Mouse (Mus musculus) midbrain, embryonic 11.5 days (tissue): ENCODE measurements at regions not wholly inside any gene's neighbourhood (a gene's known extent, or its start where the extent isn't known, plus 50 kb on each side); places are given as distances from the start of the nearest gene placed in this dataset.

Source experiments
- ATAC-seq: fragments of 200-750 bp; cut with Nextera tagmentation; 2 replicates; pipeline ENCODE4 v1.8.0; 2017; ENCODE audit warnings: moderate TSS enrichment, moderate library complexity; ENCODE audit not compliant: low FRiP score
- DNase-seq: peaks from one replicate; pipeline ENCODE4 v3.0.0; 2015; ENCODE audit warnings: low spot score; ENCODE audit errors: missing footprints
- H3K27ac ChIP-seq: fragments of 300-500 bp; sonication (generic); 2 replicates; pipeline ENCODE4 v1.5.1; 2014; ENCODE audit warnings: low read depth, low read length
- H3K27me3 ChIP-seq: fragments of 300-500 bp; sonication (generic); 2 replicates; pipeline ENCODE4 v1.6.1; 2014; ENCODE audit warnings: mild to moderate bottlenecking, low read length, moderate library complexity, mixed read lengths; ENCODE audit not compliant: control insufficient read depth, insufficient read depth
- H3K36me3 ChIP-seq: fragments of 300-500 bp; sonication (generic); 2 replicates; pipeline ENCODE4 v1.6.1; 2014; ENCODE audit warnings: mild to moderate bottlenecking, low read length, moderate library complexity, mixed read lengths; ENCODE audit not compliant: control insufficient read depth, insufficient read depth
- H3K4me1 ChIP-seq: fragments of 300-500 bp; sonication (generic); 2 replicates; pipeline ENCODE4 v1.6.1; 2014; ENCODE audit warnings: low read length; ENCODE audit not compliant: control insufficient read depth, insufficient read depth
- H3K4me2 ChIP-seq: fragments of 300-500 bp; sonication (generic); 2 replicates; pipeline ENCODE4 v1.6.1; 2014; ENCODE audit warnings: mild to moderate bottlenecking, moderate library complexity
- H3K4me3 ChIP-seq: fragments of 300-500 bp; sonication (generic); 2 replicates; pipeline ENCODE4 v1.5.1; 2014; ENCODE audit warnings: low read depth, low read length
- H3K9ac ChIP-seq: fragments of 300-500 bp; sonication (generic); 2 replicates; pipeline ENCODE4 v1.6.1; 2014; ENCODE audit warnings: low read length
- H3K9me3 ChIP-seq: fragments of 300-500 bp; sonication (generic); 2 replicates; pipeline ENCODE4 v1.6.1; 2016; ENCODE audit warnings: low read length; ENCODE audit not compliant: control insufficient read depth
- WGBS: fragments of 180-500 bp; shearing (Covaris S2); extraction: QIAGEN DNeasy Blood & Tissue Kit; methylation state at CpG from one replicate; pipeline ENCODE4 v1.1.7; 2014; 5-methylcytosine and 5-hydroxymethylcytosine counted together

- Histone ChIP-seq H3K4me1 (no peaks in the 10 kb centered on the region), H3K27me3 (no peaks in the 10 kb centered on the region), H3K9ac (no peak overlapping the region), H3K9me3 (no peaks in the 10 kb centered on the region), H3K4me3 (no peak overlapping the region), H3K36me3 (no peaks in the 10 kb centered on the region), H3K27ac (no peak overlapping the region), H3K4me2 (no peak overlapping the region)
- DNase-seq (no peak), ATAC-seq (no peak)
- WGBS, result 77% methylated on average over 2 of the region's 2 CpGs
These were observed 108.4 kb upstream of the Med13l start for GRCm38 (mm10) chr5:118452052-118452451.

DNA sequence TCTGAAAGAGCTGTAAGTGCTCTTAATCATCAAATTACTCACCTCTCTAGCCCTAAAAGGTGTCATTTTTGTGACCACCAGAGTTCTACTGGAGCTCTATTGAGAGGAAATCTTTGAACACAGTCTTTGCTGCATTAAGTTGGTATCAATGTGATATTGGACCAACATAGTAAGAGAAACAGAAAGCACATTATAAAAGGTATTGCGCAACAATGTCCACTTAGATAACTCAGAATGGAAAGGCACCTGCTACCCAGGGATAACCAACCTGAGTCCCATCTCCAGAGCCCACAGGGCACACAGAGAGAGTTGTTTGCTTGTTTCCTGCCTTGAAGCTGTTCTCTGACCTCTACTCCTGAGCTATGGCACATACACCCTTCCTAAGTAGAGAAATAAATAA, 106.4 kb upstream of the Med13l start:
- no peak for ATAC-seq

GRCm38 (mm10) chr5:118458727-118459390, 101.6 kb upstream of the Med13l start:
- peak overlapping the region; percentile 21 for H3K4me3 ChIP-seq
- peak overlapping the region; percentile 52 for H3K4me2 ChIP-seq
- no peaks in the 10 kb centered on the region for H3K36me3 ChIP-seq
- DNase-seq (peak; percentile 93), ATAC-seq (peak; percentile 78)
- 0 out of 2 replicates have a peak, but pooled peaks cover 3% of the 10 kb centered on the region for H3K27me3 ChIP-seq
- peak overlapping the region; percentile 44; the same call in 1 of the 2 replicates for H3K27ac ChIP-seq
- under 1% methylated on average over 16 of the region's 16 CpGs for WGBS
- no peaks in the 10 kb centered on the region for H3K9me3 ChIP-seq
- H3K4me1 ChIP-seq, result peaks cover 13% of the 10 kb centered on the region
- peak overlapping the region; percentile 42 for H3K9ac ChIP-seq

More for the DNA sequence above, 106.4 kb upstream of the Med13l start:
- 100% methylated on average over 1 of the region's 1 CpGs for WGBS
- peaks cover 5% of the 10 kb centered on the region for H3K4me1 ChIP-seq
- DNase-seq, result no peak
- H3K9me3 ChIP-seq, result no peaks in the 10 kb centered on the region
- no peaks in the 10 kb centered on the region for H3K36me3 ChIP-seq
- no peak overlapping the region for H3K4me2 ChIP-seq
- H3K27me3 ChIP-seq, result no peaks in the 10 kb centered on the region
- no peak overlapping the region for H3K27ac ChIP-seq
- no peak overlapping the region for H3K9ac ChIP-seq
- no peak overlapping the region for H3K4me3 ChIP-seq

DNA sequence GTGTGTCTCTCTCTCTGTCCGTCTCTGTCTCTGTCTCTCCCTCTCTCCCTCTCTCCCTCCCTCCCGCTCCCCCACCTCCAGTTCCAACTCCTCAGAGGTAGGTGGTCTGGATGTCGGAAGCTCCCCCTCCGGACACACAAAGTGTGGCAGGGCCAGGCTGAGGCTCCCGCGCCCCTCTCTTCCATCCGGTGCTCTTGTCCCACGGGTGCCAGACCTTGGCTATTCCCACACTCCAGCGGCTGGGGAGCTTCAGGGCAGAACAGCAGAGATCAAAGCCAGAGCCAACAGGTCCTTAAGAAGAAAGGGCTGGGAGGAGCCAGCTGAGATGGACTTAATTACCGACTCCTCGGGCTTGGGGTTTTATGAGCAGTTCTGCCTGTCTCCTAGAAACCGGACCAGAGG, 101.1 kb upstream of the Med13l start:
- Histone ChIP-seq H3K9me3 (no peaks in the 10 kb centered on the region), H3K9ac (peak overlapping the region; percentile 42), H3K4me2 (peak overlapping the region; percentile 52), H3K27me3 (0 out of 2 replicates have a peak, but pooled peaks cover 4% of the 10 kb centered on the region), H3K27ac (peak overlapping the region; percentile 44; the same call in 1 of the 2 replicates), H3K4me3 (peak overlapping the region; percentile 21), H3K36me3 (no peaks in the 10 kb centered on the region), H3K4me1 (peaks cover 13% of the 10 kb centered on the region)
- peak; percentile 74 for ATAC-seq
- DNase-seq, result peak; percentile 95
- WGBS, result under 1% methylated on average over 12 of the region's 12 CpGs

GRCm38 (mm10) chr5:118461967-118462366, 98.5 kb upstream of the Med13l start:
- Histone ChIP-seq H3K9ac (no peak overlapping the region), H3K27ac (no peak overlapping the region), H3K4me2 (no peak overlapping the region), H3K4me3 (no peak overlapping the region), H3K36me3 (no peaks in the 10 kb centered on the region), H3K9me3 (no peaks in the 10 kb centered on the region), H3K4me1 (peaks cover 34% of the 10 kb centered on the region), H3K27me3 (0 out of 2 replicates have a peak, but pooled peaks cover 4% of the 10 kb centered on the region)
- ATAC-seq (no peak), DNase-seq (no peak)
- WGBS, result 67% methylated on average over 4 of the region's 4 CpGs

- 4% methylated on average over 22 of the region's 22 CpGs for WGBS
- peak; percentile 81 for ATAC-seq
- peak overlapping the region; percentile 40 for H3K9ac ChIP-seq
- H3K4me1 ChIP-seq, result peaks cover 24% of the 10 kb centered on the region
- H3K27me3 ChIP-seq, result 0 out of 2 replicates have a peak, but pooled peaks cover 4% of the 10 kb centered on the region
- no peaks in the 10 kb centered on the region for H3K36me3 ChIP-seq
- H3K27ac ChIP-seq, result no peak overlapping the region
- H3K4me3 ChIP-seq, result peak overlapping the region; percentile 17
- H3K9me3 ChIP-seq, result no peaks in the 10 kb centered on the region
- peak; percentile 97 for DNase-seq
- H3K4me2 ChIP-seq, result peak overlapping the region; percentile 47
These were observed 95.3 kb upstream of the Med13l start for GRCm38 (mm10) chr5:118464931-118465801.

DNA sequence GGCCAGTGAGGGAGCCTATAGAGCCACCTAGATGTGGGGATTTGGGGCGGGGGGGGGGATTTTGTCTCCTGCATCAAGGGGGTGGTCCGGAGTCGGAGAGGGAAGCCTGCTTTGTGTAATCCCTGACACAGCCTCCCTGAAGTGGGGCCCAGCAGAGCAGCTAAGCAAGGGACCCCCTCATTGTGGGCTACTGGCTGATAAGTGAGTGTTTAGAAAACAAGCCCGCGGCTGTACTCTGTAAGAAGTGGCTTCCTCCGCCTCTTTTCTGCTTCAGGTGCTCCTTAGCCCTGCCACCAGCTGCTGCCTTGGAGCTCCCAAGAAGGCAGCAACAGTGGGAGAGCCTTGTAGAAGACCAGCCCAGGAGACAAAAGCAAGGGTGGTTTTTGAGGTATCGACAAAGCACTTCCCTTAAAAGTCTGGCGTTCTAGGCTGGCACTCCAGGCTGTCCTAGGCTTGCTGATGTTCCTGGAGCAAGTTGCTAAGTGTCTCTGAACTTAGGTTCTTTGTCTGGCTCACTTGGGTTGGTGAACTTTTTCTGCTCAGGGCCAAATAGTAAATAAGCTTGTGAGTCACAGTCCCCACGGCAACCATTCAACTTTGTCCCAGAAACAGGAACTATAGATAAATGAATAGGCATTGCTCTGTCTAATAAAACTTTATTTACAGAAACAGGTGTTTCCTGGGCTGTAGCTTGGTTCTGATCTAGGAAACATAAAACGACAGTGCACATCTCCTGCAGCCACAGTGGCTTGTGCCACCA, 94.3 kb upstream of the Med13l start:
- H3K9me3 ChIP-seq, result no peaks in the 10 kb centered on the region
- ATAC-seq (peak; percentile 36), DNase-seq (peak; percentile 90)
- H3K27ac ChIP-seq, result peak overlapping the region; percentile 44; the same call in 1 of the 2 replicates
- peak overlapping the region; percentile 17; the same call in 1 of the 2 replicates for H3K4me3 ChIP-seq
- H3K4me1 ChIP-seq, result peaks cover 21% of the 10 kb centered on the region
- peak overlapping the region; percentile 47 for H3K4me2 ChIP-seq
- H3K27me3 ChIP-seq, result 0 out of 2 replicates have a peak, but pooled peaks cover 4% of the 10 kb centered on the region
- WGBS, result 14% methylated on average over 10 of the region's 10 CpGs
- no peaks in the 10 kb centered on the region for H3K36me3 ChIP-seq
- peak overlapping the region; percentile 40 for H3K9ac ChIP-seq

GRCm38 (mm10) chr5:118468739-118469138, 91.7 kb upstream of the Med13l start:
- H3K9ac ChIP-seq, result no peak overlapping the region
- H3K27ac ChIP-seq, result no peak overlapping the region
- H3K4me2 ChIP-seq, result no peak overlapping the region
- DNase-seq, result no peak
- no peak overlapping the region for H3K4me3 ChIP-seq
- H3K9me3 ChIP-seq, result no peaks in the 10 kb centered on the region
- no peaks in the 10 kb centered on the region for H3K36me3 ChIP-seq
- H3K4me1 ChIP-seq, result peaks cover 24% of the 10 kb centered on the region
- WGBS, result 64% methylated on average over 4 of the region's 4 CpGs
- ATAC-seq, result no peak
- H3K27me3 ChIP-seq, result 0 out of 2 replicates have a peak, but pooled peaks cover 3% of the 10 kb centered on the region
